Mouse (Mus musculus) liver, embryonic 14.5 days (tissue): ENCODE measurements around the gene Il12rb1. TPM values are rescaled to one million over a fixed set of nuclear protein-coding genes. Genes with fewer than 3 reads are reported as not detected.
A peak's percentile ranks its signal among the peaks of the same experiment; 100 is the strongest.

Experiments
- ATAC-seq: fragments of 200-750 bp; cut with Nextera tagmentation; 2 replicates; pipeline ENCODE4 v1.8.0; 2017; ENCODE audit warnings: moderate number of reproducible peaks, mild to moderate bottlenecking, moderate library complexity; ENCODE audit not compliant: insufficient read depth
- DNase-seq, 3 experiments: peaks; one replicate each; pipeline ENCODE4 v3.0.0-alpha.2; 2012 to 2013; ENCODE audit warnings: low read depth in 3 of 3, low spot score in 3 of 3
- H3K27ac ChIP-seq: fragments of 300-500 bp; sonication (generic); 2 replicates; pipeline ENCODE4 v1.5.1; 2014; ENCODE audit warnings: moderate library complexity, mild to moderate bottlenecking, control low read depth, inconsistent platforms
- H3K27me3 ChIP-seq: fragments of 300-500 bp; sonication (generic); 2 replicates; pipeline ENCODE4 v1.6.1; 2014; ENCODE audit warnings: mild to moderate bottlenecking, low read length, moderate library complexity; ENCODE audit not compliant: control insufficient read depth, insufficient read depth
- H3K36me3 ChIP-seq: fragments of 300-500 bp; sonication (generic); replicated peaks from 2 replicates; pipeline ENCODE4 v1.6.1; 2014; ENCODE audit warnings: low read depth; ENCODE audit not compliant: control insufficient read depth, insufficient read depth
- H3K4me1 ChIP-seq, 2 experiments: fragments of 200-500 bp in 1 of 2; fragments of 300-500 bp in 1 of 2; sonication (generic) in 1 of 2; replicated peaks; 2 replicates each; pipeline ENCODE4 v1.6.1; 2012 to 2014; ENCODE audit warnings: antibody characterized with exemption in 1 of 2, inconsistent platforms in 1 of 2, low read length in 1 of 2; ENCODE audit not compliant: control insufficient read depth in 2 of 2, insufficient read depth in 2 of 2
- H3K4me2 ChIP-seq: fragments of 300-500 bp; sonication (generic); 2 replicates; pipeline ENCODE4 v1.6.1; 2014; ENCODE audit warnings: low read depth, mild to moderate bottlenecking, control low read depth, moderate library complexity
- H3K4me3 ChIP-seq, 2 experiments: fragments of 200-500 bp in 1 of 2; fragments of 300-500 bp in 1 of 2; sonication (generic) in 1 of 2; 2 replicates each; pipeline ENCODE4 v1.5.1; 2012 to 2014; ENCODE audit warnings: low read depth in 2 of 2, low read length in 2 of 2, mild to moderate bottlenecking in 2 of 2, control low read depth in 1 of 2, inconsistent platforms in 1 of 2, moderate library complexity in 1 of 2; ENCODE audit not compliant: insufficient read depth in 1 of 2
- H3K9ac ChIP-seq: fragments of 300-500 bp; sonication (generic); replicated peaks from 2 replicates; pipeline ENCODE4 v1.6.1; 2014; ENCODE audit warnings: mild to moderate bottlenecking, control low read depth, moderate library complexity
- H3K9me3 ChIP-seq: fragments of 300-500 bp; sonication (generic); 2 replicates; pipeline ENCODE4 v1.6.1; 2016; ENCODE audit warnings: low read length, mixed read lengths; ENCODE audit not compliant: control insufficient read depth
- CTCF ChIP-seq: IDR thresholded peaks from 2 replicates; pipeline ENCODE4 v1.5.1; 2016; ENCODE audit warnings: antibody characterized with exemption, low read depth, control low read depth
- EP300 ChIP-seq: IDR thresholded peaks from 2 replicates; pipeline ENCODE4 v1.6.1; 2016; ENCODE audit warnings: antibody characterized with exemption, low read depth
- WGBS: fragments of 180-500 bp; shearing (Covaris S2); extraction: QIAGEN DNeasy Blood & Tissue Kit; methylation state at CpG from one replicate; pipeline ENCODE4 v1.1.7; 2014; ENCODE audit not compliant: insufficient replicate concordance; 5-methylcytosine and 5-hydroxymethylcytosine counted together
- polyA plus RNA-seq, 2 experiments: library from polyadenylated mRNA; depleted of rRNA in 1 of 2; stranded (reverse) in 1 of 2; unstranded in 1 of 2; fragments of >200 nt; fragmentation: Nextera tagmentation in 1 of 2; extraction: Ambion mirVana in 1 of 2; gene quantifications; 2 replicates each; pipeline versions ENCODE4 v1.2.1 to v1.2.3; 2012 to 2014

Il12rb1 gene
- polyA plus RNA-seq, 2 experiments = 0.11 to 0.18 TPM

DNA sequence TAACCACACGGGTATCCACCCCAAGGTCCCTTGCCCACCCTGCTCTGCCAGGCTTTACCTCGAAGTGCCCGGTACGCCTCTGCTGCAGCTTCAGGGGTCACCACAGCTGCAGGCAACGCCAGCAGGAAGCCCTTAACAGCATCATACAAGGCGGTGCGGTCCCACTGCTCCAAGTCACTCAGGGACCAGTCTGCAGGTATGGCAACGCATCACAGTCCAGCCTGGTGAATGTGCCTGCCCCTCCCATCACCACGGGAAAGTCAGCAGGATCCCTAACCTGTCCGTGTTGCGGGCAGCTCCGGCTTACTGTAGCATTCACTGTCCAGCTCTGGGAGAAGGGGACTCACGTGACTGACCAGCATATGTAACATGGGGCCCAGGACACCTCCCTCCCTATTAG lies 36.2 kb upstream of the Il12rb1 start:
- H3K27me3 ChIP-seq = no peaks in the 10 kb centered on the region
- H3K9ac ChIP-seq = no peak overlapping the region
- no peaks in the 10 kb centered on the region for H3K9me3 ChIP-seq
- no peak overlapping the region for H3K4me2 ChIP-seq
- ATAC-seq = no peak
- no peak overlapping the region for H3K27ac ChIP-seq
- 85% methylated on average over 13 of the region's 13 CpGs for WGBS
- H3K4me3 ChIP-seq = no peak overlapping the region
- peaks cover 8 to 16% of the 10 kb centered on the region in 2 experiments for H3K4me1 ChIP-seq
- no peak for TF ChIP-seq EP300
- TF ChIP-seq CTCF = no peak
- no peak for DNase-seq
- H3K36me3 ChIP-seq = no peaks in the 10 kb centered on the region; the same call in 1 of the 2 replicates

DNA sequence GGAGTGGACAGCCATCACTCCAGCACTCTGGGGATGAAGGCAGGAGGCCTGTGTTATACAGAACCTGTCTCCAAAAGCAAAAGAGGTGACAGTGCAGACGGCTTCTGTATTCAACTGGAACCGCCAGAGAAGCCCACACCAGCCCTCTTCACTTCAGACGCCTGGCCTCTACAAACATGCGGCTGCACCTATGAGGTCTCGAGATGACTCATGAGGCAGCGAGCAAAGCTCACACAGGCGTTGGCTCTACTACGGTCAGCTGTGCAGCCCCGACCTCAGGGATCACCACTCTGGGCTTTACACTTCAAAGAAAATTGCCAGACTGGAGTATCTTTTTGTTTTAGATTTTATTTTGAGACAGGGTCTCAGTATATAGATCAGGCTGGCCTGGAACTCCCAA lies 35.4 kb upstream of the Il12rb1 start:
- Histone ChIP-seq H3K4me1 (peaks cover 13 to 17% of the 10 kb centered on the region in 2 experiments), H3K4me3 (no peak overlapping the region), H3K9ac (no peak overlapping the region), H3K36me3 (no peaks in the 10 kb centered on the region; the same call in 1 of the 2 replicates), H3K27me3 (no peaks in the 10 kb centered on the region), H3K9me3 (no peaks in the 10 kb centered on the region), H3K27ac (no peak overlapping the region), H3K4me2 (no peak overlapping the region)
- ATAC-seq (no peak), DNase-seq (no peak)
- WGBS = 81% methylated on average over 9 of the region's 9 CpGs
- no peak for TF ChIP-seq CTCF
- no peak for TF ChIP-seq EP300

DNA sequence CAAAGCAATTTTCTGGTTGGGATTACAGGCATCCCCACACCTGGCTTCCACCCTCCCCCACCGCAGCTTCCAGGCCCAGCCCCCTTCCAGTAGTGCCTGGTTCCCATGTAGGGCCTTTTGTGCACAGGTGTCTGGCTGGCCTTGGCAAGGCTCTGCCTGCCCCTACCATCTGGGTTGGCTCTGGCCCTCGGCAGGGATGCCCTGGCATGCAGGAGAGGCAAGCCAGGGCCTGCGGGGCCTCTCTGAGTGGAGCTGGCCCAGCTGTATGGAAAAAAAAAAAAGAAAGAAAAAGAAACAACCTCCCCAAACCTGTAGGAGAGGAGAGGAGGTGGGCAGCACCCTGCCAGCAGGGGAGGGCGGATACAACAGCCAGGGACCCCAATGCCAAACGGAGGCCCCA lies 34.8 kb upstream of the Il12rb1 start:
- ATAC-seq = no peak
- no peak overlapping the region for H3K4me2 ChIP-seq
- peaks cover 17 to 21% of the 10 kb centered on the region in 2 experiments for H3K4me1 ChIP-seq
- H3K4me3 ChIP-seq = no peak overlapping the region
- H3K27ac ChIP-seq = no peak overlapping the region
- no peaks in the 10 kb centered on the region for H3K9me3 ChIP-seq
- H3K9ac ChIP-seq = no peak overlapping the region
- 87% methylated on average over 5 of the region's 5 CpGs for WGBS
- H3K27me3 ChIP-seq = no peaks in the 10 kb centered on the region
- no peak for DNase-seq
- TF ChIP-seq CTCF (no peak), EP300 (no peak)
- no peaks in the 10 kb centered on the region; the same call in 1 of the 2 replicates for H3K36me3 ChIP-seq

DNA sequence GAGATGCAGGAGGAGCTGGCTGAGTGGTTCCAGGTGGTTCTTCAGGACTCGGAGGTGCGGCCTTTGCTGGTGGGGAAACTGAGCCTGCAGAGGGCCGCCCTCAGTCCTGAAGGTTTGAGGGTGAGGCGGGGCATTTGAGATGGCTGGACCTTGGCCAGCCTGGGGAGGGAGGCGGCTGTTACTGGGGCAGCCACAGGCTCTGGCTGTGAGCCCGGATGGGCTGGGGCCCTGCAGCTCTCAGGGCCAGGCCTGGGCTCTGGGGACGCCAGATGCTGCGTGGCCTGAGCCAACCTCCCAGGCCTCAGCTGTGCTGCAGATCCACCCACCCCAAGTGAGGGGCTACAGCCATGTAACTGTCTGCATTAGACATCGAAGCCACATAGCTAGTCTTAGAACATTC lies 34.4 kb upstream of the Il12rb1 start:
- Histone ChIP-seq H3K36me3 (no peaks in the 10 kb centered on the region; the same call in 1 of the 2 replicates), H3K9me3 (no peaks in the 10 kb centered on the region), H3K4me2 (no peak overlapping the region), H3K9ac (0 out of 2 replicates have a peak overlapping the region, but pooled peaks have one; percentile 11), H3K27ac (no peak overlapping the region), H3K4me1 (peaks cover 17 to 21% of the 10 kb centered on the region in 2 experiments), H3K27me3 (no peaks in the 10 kb centered on the region), H3K4me3 (no peak overlapping the region)
- 69% methylated on average over 9 of the region's 9 CpGs for WGBS
- TF ChIP-seq EP300 (no peak), CTCF (no peak)
- DNase-seq (no peak), ATAC-seq (no peak)

DNA sequence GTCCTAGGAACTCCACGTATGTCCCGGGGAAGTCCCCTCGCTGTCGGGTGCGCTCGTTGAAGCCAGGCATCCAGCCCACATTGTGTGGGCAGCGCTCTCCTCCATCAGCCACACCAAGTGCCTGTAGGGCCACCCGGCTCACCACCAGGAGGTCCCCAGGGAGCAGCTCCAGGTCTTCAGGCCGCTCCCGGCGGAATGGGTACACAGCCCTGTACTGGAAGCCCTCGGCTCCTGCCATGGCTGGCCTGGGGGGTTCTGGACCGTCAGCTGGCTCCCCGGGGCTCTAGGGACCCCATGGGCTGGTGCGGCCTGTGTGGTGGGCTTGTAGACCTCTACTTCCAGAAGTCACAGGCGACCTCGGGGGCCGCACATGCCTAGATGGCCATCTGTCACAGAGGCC lies 33.5 kb upstream of the Il12rb1 start:
- H3K9me3 ChIP-seq = no peaks in the 10 kb centered on the region
- H3K27me3 ChIP-seq = no peaks in the 10 kb centered on the region
- no peak overlapping the region for H3K4me3 ChIP-seq
- H3K36me3 ChIP-seq = peaks cover 3% of the 10 kb centered on the region
- peaks cover 14 to 16% of the 10 kb centered on the region in 2 experiments for H3K4me1 ChIP-seq
- TF ChIP-seq EP300 = no peak
- 0 out of 2 replicates have a peak, but pooled peaks have one; percentile 6 for TF ChIP-seq CTCF
- DNase-seq (no peak), ATAC-seq (no peak)
- no peak overlapping the region for H3K27ac ChIP-seq
- H3K9ac ChIP-seq = no peak overlapping the region
- 83% methylated on average over 18 of the region's 18 CpGs for WGBS
- H3K4me2 ChIP-seq = 0 out of 2 replicates have a peak overlapping the region, but pooled peaks have one; percentile 92
